Mouse (Mus musculus): ENCODE data around the gene Lrrc1.

DNA sequence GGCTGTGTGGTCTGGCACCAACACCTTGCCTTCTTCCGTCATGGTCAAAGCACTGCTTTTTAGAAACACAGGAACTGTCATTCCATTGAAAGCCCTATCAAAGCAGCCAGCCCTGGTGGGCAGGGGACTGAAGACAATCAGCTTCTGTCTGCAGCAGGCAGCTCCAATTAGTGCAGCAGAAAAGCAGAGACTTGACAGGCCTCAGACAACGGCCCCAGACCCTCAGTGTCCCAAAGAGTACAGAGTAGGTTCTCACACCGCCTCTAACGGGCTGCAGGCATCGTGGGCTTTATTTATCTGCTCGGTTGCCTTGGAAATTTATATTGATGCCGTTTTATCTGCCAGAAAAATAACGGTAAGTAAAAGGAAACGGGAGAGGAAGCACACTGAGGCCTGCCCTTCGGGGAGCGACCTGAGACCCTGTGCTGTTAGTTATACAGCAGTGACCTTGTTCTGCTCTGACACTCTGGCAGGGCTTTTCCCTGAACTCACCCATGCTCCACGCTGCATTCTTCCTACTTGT is 48.1 kb downstream of the Lrrc1 start:
- TF ChIP-seq CTCF (IDR thresholded peaks at IDR 0.05; ENCODE audit: control insufficient read depth, insufficient read depth, insufficient replicate concordance, low read depth, low read length): no peak
- no peak for TF ChIP-seq POLR2A (IDR thresholded peaks at IDR 0.05; ENCODE audit: control insufficient read depth, low read depth, low read length)
